Mouse (Mus musculus) cerebellum, adult 9-10 months (tissue): Measurements from ENCODE around the gene Gm732.

Source experiments
- DNase-seq: peaks from one replicate; pipeline ENCODE4 v3.0.0; 2022

The Gm732 gene

DNA sequence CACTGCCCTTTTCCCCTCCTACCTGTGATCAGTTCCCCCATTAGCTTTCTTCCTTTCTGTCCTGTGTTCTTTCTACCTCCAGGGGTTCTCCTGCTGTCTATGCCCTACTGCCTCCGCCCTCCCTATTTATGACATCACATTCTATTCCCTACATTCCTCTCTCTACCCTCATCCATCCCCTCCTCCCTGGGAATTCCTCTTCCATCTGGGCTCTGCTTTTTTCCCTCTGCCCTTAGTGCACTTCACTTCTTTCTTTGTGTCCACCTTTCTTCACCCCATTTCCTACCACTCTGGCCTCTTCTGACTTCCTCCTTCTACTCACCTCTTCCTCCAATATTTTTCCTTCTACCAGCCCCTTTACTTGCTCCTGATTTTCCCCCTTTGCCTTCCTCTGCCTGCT lies at the start of gene Gm732:
Gm732 (minus strand) TSS at position 101 of the 400 bp plus-strand sequence.
- no peak for DNase-seq
